Mouse (Mus musculus) thymus, adult 2 months (tissue): ENCODE measurements around the gene Fam186a. TPM values are rescaled to one million over a fixed set of nuclear protein-coding genes. Genes with fewer than 3 reads are reported as not detected.
A peak's percentile ranks its signal among the peaks of the same experiment; 100 is the strongest.

Experiments
- DNase-seq: peaks from one replicate; pipeline ENCODE4 v3.0.0; 2021
- H3K27ac ChIP-seq: fragments of 200-500 bp; 2 replicates; pipeline ENCODE4 v1.5.1; 2012; ENCODE audit warnings: low read length, control low read depth; ENCODE audit not compliant: control insufficient read depth, insufficient read depth
- H3K27me3 ChIP-seq: fragments of 200-500 bp; 2 replicates; pipeline ENCODE4 v1.6.1; 2012; ENCODE audit warnings: mild to moderate bottlenecking, low read length, moderate library complexity, mixed read lengths; ENCODE audit not compliant: control insufficient read depth, insufficient read depth
- H3K36me3 ChIP-seq: fragments of 200-500 bp; 2 replicates; pipeline ENCODE4 v1.6.1; 2012; ENCODE audit warnings: mild to moderate bottlenecking, low read length, moderate library complexity; ENCODE audit not compliant: control insufficient read depth, insufficient read depth
- H3K4me1 ChIP-seq: fragments of 200-500 bp; replicated peaks from 2 replicates; pipeline ENCODE4 v1.6.1; 2012; ENCODE audit warnings: low read length; ENCODE audit not compliant: control insufficient read depth, insufficient read depth
- H3K4me3 ChIP-seq: fragments of 200-500 bp; 2 replicates; pipeline ENCODE4 v1.5.1; 2012; ENCODE audit warnings: mild to moderate bottlenecking, low read length, control low read depth, moderate library complexity; ENCODE audit not compliant: control insufficient read depth, insufficient read depth
- CTCF ChIP-seq: fragments of 200-500 bp; IDR thresholded peaks from 2 replicates; pipeline ENCODE4 v1.5.1; 2012; ENCODE audit warnings: mild to moderate bottlenecking, control low read depth, low read length, moderate library complexity, borderline replicate concordance; ENCODE audit not compliant: control insufficient read depth, poor library complexity, insufficient read depth; ENCODE audit errors: extremely low read depth
- POLR2A ChIP-seq: fragments of 200-500 bp; IDR thresholded peaks from 2 replicates; pipeline ENCODE4 v1.6.1; 2012; ENCODE audit warnings: mild to moderate bottlenecking, low read length, control low read depth, moderate library complexity; ENCODE audit not compliant: control insufficient read depth, poor library complexity, insufficient read depth; ENCODE audit errors: extremely low read depth
- WGBS: fragments of 180-500 bp; shearing (Covaris S2); methylation state at CpG from one replicate; pipeline ENCODE4 v1.1.7; 2018; 5-methylcytosine and 5-hydroxymethylcytosine counted together
- polyA plus RNA-seq: library from polyadenylated mRNA; depleted of rRNA; stranded (reverse); fragments of >200 nt; gene quantifications from 2 replicates; pipeline ENCODE4 v1.2.3, GENCODE M21; 2012

The Fam186a gene
- polyA plus RNA-seq, 1 experiment: 0.09 TPM

- 4% methylated on average over 1 of the region's 1 CpGs for WGBS
- no peaks in the 10 kb centered on the region for H3K4me1 ChIP-seq
- no peak overlapping the region for H3K27ac ChIP-seq
These were observed 59.3 kb downstream of the Fam186a start for GRCm38 (mm10) chr15:99907514-99907913.

GRCm38 (mm10) chr15:99907041-99907440 is 59.8 kb downstream of the Fam186a start:
- TF ChIP-seq POLR2A (no peak), CTCF (no peak)
- Histone ChIP-seq H3K4me3 (no peak overlapping the region), H3K27ac (no peak overlapping the region), H3K27me3 (no peaks in the 10 kb centered on the region), H3K36me3 (no peaks in the 10 kb centered on the region), H3K4me1 (no peaks in the 10 kb centered on the region)
- WGBS: 89% methylated on average over 4 of the region's 4 CpGs
- no peak for DNase-seq

More at GRCm38 (mm10) chr15:99907514-99907913, 59.3 kb downstream of the Fam186a start:
- Histone ChIP-seq H3K36me3 (no peaks in the 10 kb centered on the region), H3K4me3 (no peak overlapping the region), H3K27me3 (no peaks in the 10 kb centered on the region)
- TF ChIP-seq CTCF: no peak
- no peak for TF ChIP-seq POLR2A
- DNase-seq: no peak

GRCm38 (mm10) chr15:99904841-99905240 is 62.0 kb downstream of the Fam186a start:
- Histone ChIP-seq H3K27ac (no peak overlapping the region), H3K4me3 (no peak overlapping the region), H3K36me3 (no peaks in the 10 kb centered on the region), H3K4me1 (no peaks in the 10 kb centered on the region), H3K27me3 (no peaks in the 10 kb centered on the region)
- no peak for DNase-seq
- TF ChIP-seq CTCF: no peak
- TF ChIP-seq POLR2A: no peak
- WGBS: 91% methylated on average over 9 of the region's 9 CpGs

- Histone ChIP-seq H3K4me1 (no peaks in the 10 kb centered on the region), H3K27ac (no peak overlapping the region), H3K4me3 (no peak overlapping the region), H3K36me3 (no peaks in the 10 kb centered on the region), H3K27me3 (no peaks in the 10 kb centered on the region)
- peak; percentile 20 for DNase-seq
- TF ChIP-seq POLR2A (no peak), CTCF (no peak)
- 11% methylated on average over 4 of the region's 4 CpGs for WGBS
These were observed 62.5 kb downstream of the Fam186a start for GRCm38 (mm10) chr15:99904333-99904732.

GRCm38 (mm10) chr15:99903227-99903626 is 63.6 kb downstream of the Fam186a start:
- no peaks in the 10 kb centered on the region for H3K4me1 ChIP-seq
- no peak overlapping the region for H3K27ac ChIP-seq
- no peak for DNase-seq
- TF ChIP-seq POLR2A (no peak), CTCF (no peak)
- no peaks in the 10 kb centered on the region for H3K36me3 ChIP-seq
- 95% methylated on average over 5 of the region's 5 CpGs for WGBS
- H3K4me3 ChIP-seq: no peak overlapping the region
- H3K27me3 ChIP-seq: no peaks in the 10 kb centered on the region

GRCm38 (mm10) chr15:99902786-99903185 is 64.1 kb downstream of the Fam186a start:
- 87% methylated on average over 5 of the region's 5 CpGs for WGBS

GRCm38 (mm10) chr15:99896621-99897020 is 70.2 kb downstream of the Fam186a start:
- H3K4me3 ChIP-seq: no peak overlapping the region
- no peak overlapping the region for H3K27ac ChIP-seq
- TF ChIP-seq POLR2A: no peak
- TF ChIP-seq CTCF: no peak
- DNase-seq: no peak
- H3K36me3 ChIP-seq: no peaks in the 10 kb centered on the region
- H3K27me3 ChIP-seq: no peaks in the 10 kb centered on the region
- H3K4me1 ChIP-seq: peaks cover 4% of the 10 kb centered on the region; the same call in 1 of the 2 replicates

More at GRCm38 (mm10) chr15:99902786-99903185, 64.1 kb downstream of the Fam186a start:
- DNase-seq: no peak
- Histone ChIP-seq H3K4me1 (no peaks in the 10 kb centered on the region), H3K36me3 (no peaks in the 10 kb centered on the region), H3K27me3 (no peaks in the 10 kb centered on the region), H3K4me3 (no peak overlapping the region), H3K27ac (no peak overlapping the region)
- no peak for TF ChIP-seq POLR2A
- TF ChIP-seq CTCF: no peak
